Mouse (Mus musculus): Measurements from ENCODE around the gene Dut. TPM values are rescaled to one million over a fixed set of nuclear protein-coding genes. Genes with fewer than 3 reads are reported as not detected.

Gene Dut
- polyA plus RNA-seq, 1 experiment from 2014 or later, result 69.1 TPM

DNA sequence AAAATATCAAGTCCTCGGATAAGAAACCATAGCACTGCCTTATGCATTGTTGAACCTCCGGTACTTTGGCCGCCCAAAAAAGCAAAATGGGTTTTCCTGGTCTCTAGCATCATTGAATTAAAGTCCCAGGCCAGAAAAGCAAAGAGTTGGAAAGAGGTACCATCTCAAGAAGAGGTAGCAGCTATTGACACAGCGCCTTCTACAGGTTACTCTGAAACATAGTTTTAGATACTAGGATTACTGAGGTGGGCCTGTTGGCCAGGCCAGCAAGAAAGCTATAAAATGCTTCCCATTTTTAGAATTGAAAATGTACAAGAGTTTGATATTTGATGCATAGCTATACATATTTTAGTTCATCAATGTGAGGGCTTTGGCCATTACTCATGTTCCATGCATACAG lies 2.9 kb downstream of the Dut start:
- no peak for ATAC-seq (ENCODE audit: low read depth)
- Histone ChIP-seq H3K4me3 (ENCODE audit: low read depth, low read length) (no peak overlapping the region), H3K27me3 (ENCODE audit: control insufficient read depth, insufficient read depth, low read length) (no peaks in the 10 kb centered on the region), H3K4me1 (ENCODE audit: control insufficient read depth, insufficient read depth, low read length) (peaks cover 9% of the 10 kb centered on the region; the same call in 1 of the 2 replicates), H3K27ac (ENCODE audit: low read depth, low read length) (no peak overlapping the region), H3K4me2 (ENCODE audit: low read depth, low read length) (no peak overlapping the region), H3K36me3 (ENCODE audit: control insufficient read depth, insufficient read depth, low read length) (0 out of 2 replicates have a peak, but pooled peaks cover 8% of the 10 kb centered on the region), H3K9ac (replicated peaks; ENCODE audit: low read depth, low read length) (no peak overlapping the region), H3K9me3 (ENCODE audit: control insufficient read depth, low read length) (no peaks in the 10 kb centered on the region)
- WGBS, result 94% methylated on average over 4 of the region's 4 CpGs

DNA sequence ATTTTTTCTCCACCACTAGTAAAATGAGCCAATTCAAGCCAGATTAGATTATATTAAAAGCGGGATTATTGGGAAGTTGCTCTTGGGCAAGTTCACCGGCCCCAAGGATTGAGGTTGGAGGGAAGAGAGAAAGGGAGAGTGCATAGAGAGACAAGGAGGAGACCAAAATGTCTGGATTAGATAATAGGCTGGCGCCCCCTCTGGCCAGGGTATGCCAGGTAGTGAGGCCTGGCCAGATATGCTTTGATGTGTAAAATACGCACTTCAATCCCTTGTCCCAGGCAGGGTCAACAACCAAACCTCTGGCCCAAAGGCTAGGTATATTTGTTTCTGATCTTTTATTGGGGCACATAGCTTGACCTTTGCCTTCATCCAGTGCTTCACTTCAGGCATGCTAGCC lies 4.8 kb downstream of the Dut start:
- ATAC-seq (ENCODE audit: low read depth), result no peak
- 89% methylated on average over 4 of the region's 4 CpGs for WGBS
- no peak overlapping the region for H3K4me2 ChIP-seq (ENCODE audit: low read depth, low read length)

DNA sequence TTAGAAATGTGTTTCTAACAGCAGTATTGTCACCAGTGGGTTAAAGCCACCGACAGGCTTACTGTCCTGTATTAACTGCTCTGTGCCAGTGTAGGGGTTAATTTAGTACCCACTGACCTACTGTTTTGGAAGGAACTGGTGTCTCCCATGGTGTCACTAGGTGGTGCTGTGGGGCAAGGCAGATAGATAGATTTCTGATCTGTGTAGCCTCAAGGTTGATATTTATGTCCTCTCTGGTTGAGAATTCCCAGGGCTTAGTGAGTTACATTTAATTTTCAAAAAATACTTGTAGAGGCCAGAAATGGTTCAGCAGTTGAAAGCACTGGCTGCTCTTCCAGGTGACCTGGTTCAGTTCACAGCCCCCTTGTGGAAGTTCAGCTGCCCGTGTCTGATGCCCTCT lies 5.3 kb downstream of the Dut start:
- ATAC-seq (ENCODE audit: low read depth), result no peak

More for the DNA sequence above, 4.8 kb downstream of the Dut start:
- H3K36me3 ChIP-seq (ENCODE audit: control insufficient read depth, insufficient read depth, low read length), result 0 out of 2 replicates have a peak, but pooled peaks cover 8% of the 10 kb centered on the region
- peaks cover 7% of the 10 kb centered on the region; the same call in 1 of the 2 replicates for H3K4me1 ChIP-seq (ENCODE audit: control insufficient read depth, insufficient read depth, low read length)
- no peaks in the 10 kb centered on the region for H3K27me3 ChIP-seq (ENCODE audit: control insufficient read depth, insufficient read depth, low read length)
- no peak overlapping the region for H3K27ac ChIP-seq (ENCODE audit: low read depth, low read length)
- no peaks in the 10 kb centered on the region for H3K9me3 ChIP-seq (ENCODE audit: control insufficient read depth, low read length)
- H3K4me3 ChIP-seq (ENCODE audit: low read depth, low read length), result no peak overlapping the region
- no peak overlapping the region for H3K9ac ChIP-seq (replicated peaks; ENCODE audit: low read depth, low read length)

DNA sequence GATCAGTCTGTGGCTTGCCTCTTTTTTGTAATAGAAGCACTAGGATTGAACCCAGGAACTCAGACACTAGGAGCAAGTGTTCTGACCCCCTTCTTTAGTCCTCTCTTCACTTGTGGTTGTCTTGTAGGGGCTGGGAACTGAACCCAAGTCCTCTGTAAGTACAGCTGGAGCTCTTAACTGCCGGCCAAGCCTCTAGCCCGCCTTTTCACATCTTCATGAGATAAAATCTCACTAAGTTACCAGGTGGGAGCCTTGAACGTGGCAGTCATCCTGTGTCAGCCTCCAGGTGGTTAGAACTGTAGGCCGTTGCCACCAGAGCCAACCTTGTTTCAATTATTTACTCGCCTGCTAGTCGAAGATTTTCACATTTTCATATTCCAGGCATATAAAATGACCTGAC lies 6.7 kb downstream of the Dut start:
- H3K4me2 ChIP-seq (ENCODE audit: low read depth, low read length), result no peak overlapping the region
- no peak overlapping the region for H3K27ac ChIP-seq (ENCODE audit: low read depth, low read length)
- no peak overlapping the region for H3K9ac ChIP-seq (replicated peaks; ENCODE audit: low read depth, low read length)
- WGBS, result 95% methylated on average over 6 of the region's 6 CpGs
- ATAC-seq (ENCODE audit: low read depth), result no peak
- H3K27me3 ChIP-seq (ENCODE audit: control insufficient read depth, insufficient read depth, low read length), result no peaks in the 10 kb centered on the region
- no peaks in the 10 kb centered on the region for H3K9me3 ChIP-seq (ENCODE audit: control insufficient read depth, low read length)
- no peak overlapping the region for H3K4me3 ChIP-seq (ENCODE audit: low read depth, low read length)
- H3K4me1 ChIP-seq (ENCODE audit: control insufficient read depth, insufficient read depth, low read length), result peaks cover 2% of the 10 kb centered on the region; the same call in 1 of the 2 replicates
- 0 out of 2 replicates have a peak, but pooled peaks cover 12% of the 10 kb centered on the region for H3K36me3 ChIP-seq (ENCODE audit: control insufficient read depth, insufficient read depth, low read length)

More for the DNA sequence above, 5.3 kb downstream of the Dut start:
- peaks cover 7% of the 10 kb centered on the region; the same call in 1 of the 2 replicates for H3K4me1 ChIP-seq (ENCODE audit: control insufficient read depth, insufficient read depth, low read length)
- no peak overlapping the region for H3K4me3 ChIP-seq (ENCODE audit: low read depth, low read length)
- H3K27me3 ChIP-seq (ENCODE audit: control insufficient read depth, insufficient read depth, low read length), result no peaks in the 10 kb centered on the region
- H3K27ac ChIP-seq (ENCODE audit: low read depth, low read length), result no peak overlapping the region
- H3K9ac ChIP-seq (replicated peaks; ENCODE audit: low read depth, low read length), result no peak overlapping the region
- no peak overlapping the region for H3K4me2 ChIP-seq (ENCODE audit: low read depth, low read length)
- H3K9me3 ChIP-seq (ENCODE audit: control insufficient read depth, low read length), result no peaks in the 10 kb centered on the region
- WGBS, result 65% methylated on average over 2 of the region's 2 CpGs
- H3K36me3 ChIP-seq (ENCODE audit: control insufficient read depth, insufficient read depth, low read length), result 0 out of 2 replicates have a peak, but pooled peaks cover 12% of the 10 kb centered on the region

DNA sequence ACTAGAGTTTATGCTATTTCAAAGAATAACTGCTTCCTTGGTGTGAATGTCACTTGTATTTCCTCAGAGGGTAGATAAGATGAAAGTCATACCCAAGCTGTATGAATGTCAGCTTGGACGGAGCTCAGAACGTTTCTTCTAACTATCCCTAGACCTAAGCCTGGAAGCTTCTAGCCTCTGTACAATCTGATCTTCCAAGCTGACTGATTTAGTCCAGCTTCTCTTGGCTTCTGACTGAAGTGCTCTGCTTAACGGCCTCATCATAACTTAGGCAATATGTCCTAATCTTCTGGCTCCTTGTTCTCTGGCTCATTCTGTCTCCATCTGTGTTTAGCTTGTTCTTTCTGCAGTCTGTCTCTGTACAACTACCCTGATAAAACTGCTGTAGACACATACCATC lies 7.6 kb downstream of the Dut start:
- Histone ChIP-seq H3K9me3 (ENCODE audit: control insufficient read depth, low read length) (no peaks in the 10 kb centered on the region), H3K27ac (ENCODE audit: low read depth, low read length) (no peak overlapping the region), H3K27me3 (ENCODE audit: control insufficient read depth, insufficient read depth, low read length) (no peaks in the 10 kb centered on the region), H3K4me3 (ENCODE audit: low read depth, low read length) (no peak overlapping the region), H3K36me3 (ENCODE audit: control insufficient read depth, insufficient read depth, low read length) (0 out of 2 replicates have a peak, but pooled peaks cover 12% of the 10 kb centered on the region), H3K4me2 (ENCODE audit: low read depth, low read length) (no peak overlapping the region), H3K4me1 (ENCODE audit: control insufficient read depth, insufficient read depth, low read length) (no peaks in the 10 kb centered on the region), H3K9ac (replicated peaks; ENCODE audit: low read depth, low read length) (no peak overlapping the region)
- 93% methylated on average over 3 of the region's 3 CpGs for WGBS
- ATAC-seq (ENCODE audit: low read depth), result no peak

DNA sequence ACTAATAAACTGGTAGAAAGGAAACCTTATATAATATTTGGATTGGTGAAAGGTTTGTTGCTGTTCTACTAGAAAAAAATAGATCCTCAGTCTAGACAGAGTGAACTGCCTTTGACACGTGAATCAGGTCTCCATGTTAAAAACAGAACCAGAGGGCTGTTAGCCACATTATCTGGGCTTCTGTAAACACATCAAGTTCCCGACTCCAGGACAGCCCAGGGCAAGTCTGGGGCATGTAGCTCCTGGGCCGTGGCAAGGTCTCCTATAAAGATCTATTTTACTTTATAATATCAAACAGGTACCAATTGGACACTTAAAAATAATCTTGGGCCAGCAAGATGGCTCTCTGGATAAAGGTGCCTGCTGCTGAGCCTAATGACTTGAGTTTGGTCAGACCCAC lies 8.9 kb downstream of the Dut start:
- H3K4me2 ChIP-seq (ENCODE audit: low read depth, low read length), result no peak overlapping the region
- no peaks in the 10 kb centered on the region for H3K9me3 ChIP-seq (ENCODE audit: control insufficient read depth, low read length)
- no peak for ATAC-seq (ENCODE audit: low read depth)
- no peak overlapping the region for H3K4me3 ChIP-seq (ENCODE audit: low read depth, low read length)
- WGBS, result 88% methylated on average over 3 of the region's 3 CpGs
- no peaks in the 10 kb centered on the region for H3K27me3 ChIP-seq (ENCODE audit: control insufficient read depth, insufficient read depth, low read length)
- H3K9ac ChIP-seq (replicated peaks; ENCODE audit: low read depth, low read length), result no peak overlapping the region
- H3K4me1 ChIP-seq (ENCODE audit: control insufficient read depth, insufficient read depth, low read length), result no peaks in the 10 kb centered on the region
- H3K36me3 ChIP-seq (ENCODE audit: control insufficient read depth, insufficient read depth, low read length), result 0 out of 2 replicates have a peak, but pooled peaks cover 12% of the 10 kb centered on the region
- no peak overlapping the region for H3K27ac ChIP-seq (ENCODE audit: low read depth, low read length)

DNA sequence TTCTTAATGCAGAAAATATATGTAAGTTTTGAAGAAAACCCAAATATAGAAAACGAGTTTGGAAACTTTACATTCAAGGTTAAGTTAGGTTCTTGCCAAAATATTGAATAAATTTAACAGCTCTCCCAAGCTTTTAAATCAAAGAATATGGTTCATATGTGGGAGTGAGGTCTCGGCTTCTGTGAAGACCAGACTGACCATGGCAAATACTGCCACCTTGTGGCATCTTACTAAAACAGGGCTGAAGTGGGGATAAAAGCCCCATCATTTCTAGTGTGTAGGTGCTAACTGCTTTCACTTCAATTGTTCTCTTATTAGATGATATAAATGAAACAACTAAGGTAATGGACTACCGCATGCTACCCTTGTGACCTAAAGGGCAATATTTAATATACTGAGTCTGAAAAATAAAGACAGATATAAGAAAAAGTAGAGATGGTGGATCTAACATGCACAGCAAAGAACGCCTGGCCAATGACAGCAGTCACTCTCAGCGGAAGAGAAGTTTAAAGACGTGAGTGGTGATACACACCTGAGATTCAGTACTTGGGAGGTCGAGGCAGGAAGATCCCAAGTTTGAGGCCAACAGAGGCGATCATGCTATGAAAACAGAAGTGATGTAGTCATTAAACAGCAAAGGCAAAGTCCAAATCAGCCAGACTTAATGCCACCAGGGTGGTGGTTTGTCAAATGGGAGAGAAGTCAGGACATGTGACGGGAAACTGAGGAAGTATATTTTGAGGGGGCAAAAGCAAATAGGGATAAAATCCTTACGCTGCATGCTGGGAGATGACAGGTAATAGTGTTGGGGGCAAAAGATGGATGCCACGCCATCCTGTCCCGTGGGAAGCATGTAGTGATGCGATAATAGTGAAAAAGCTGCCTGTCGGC lies 12.5 kb downstream of the Dut start:
- Histone ChIP-seq H3K36me3 (ENCODE audit: control insufficient read depth, insufficient read depth, low read length) (0 out of 2 replicates have a peak, but pooled peaks cover 4% of the 10 kb centered on the region), H3K27me3 (ENCODE audit: control insufficient read depth, insufficient read depth, low read length) (no peaks in the 10 kb centered on the region), H3K4me2 (ENCODE audit: low read depth, low read length) (no peak overlapping the region), H3K9me3 (ENCODE audit: control insufficient read depth, low read length) (no peaks in the 10 kb centered on the region), H3K9ac (replicated peaks; ENCODE audit: low read depth, low read length) (no peak overlapping the region), H3K4me3 (ENCODE audit: low read depth, low read length) (no peak overlapping the region), H3K4me1 (ENCODE audit: control insufficient read depth, insufficient read depth, low read length) (no peaks in the 10 kb centered on the region), H3K27ac (ENCODE audit: low read depth, low read length) (no peak overlapping the region)
- ATAC-seq (ENCODE audit: low read depth), result no peak
- WGBS, result 86% methylated on average over 14 of the region's 14 CpGs

DNA sequence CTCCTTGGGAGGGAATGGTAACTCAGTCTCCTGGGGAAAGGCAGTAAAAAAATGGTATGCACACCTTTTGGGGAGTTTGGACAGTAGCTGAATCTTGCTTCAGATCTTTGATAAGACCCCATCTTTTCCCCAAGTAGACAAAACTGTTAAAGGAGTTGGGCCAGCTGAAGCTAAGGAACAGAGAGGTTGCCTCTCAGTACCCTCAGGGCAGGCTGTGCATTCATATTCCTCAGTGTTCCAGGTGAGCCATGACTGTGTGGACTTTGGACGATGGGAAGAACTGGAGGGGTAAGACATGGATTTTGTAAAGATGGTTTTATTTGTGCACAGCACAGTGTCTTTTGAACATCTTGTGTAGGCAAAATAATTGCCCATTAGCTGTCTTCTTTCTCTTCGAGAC lies 13.3 kb downstream of the Dut start:
- Histone ChIP-seq H3K36me3 (ENCODE audit: control insufficient read depth, insufficient read depth, low read length) (0 out of 2 replicates have a peak, but pooled peaks cover 4% of the 10 kb centered on the region), H3K4me1 (ENCODE audit: control insufficient read depth, insufficient read depth, low read length) (no peaks in the 10 kb centered on the region), H3K27me3 (ENCODE audit: control insufficient read depth, insufficient read depth, low read length) (no peaks in the 10 kb centered on the region), H3K4me2 (ENCODE audit: low read depth, low read length) (no peak overlapping the region), H3K9ac (replicated peaks; ENCODE audit: low read depth, low read length) (no peak overlapping the region), H3K9me3 (ENCODE audit: control insufficient read depth, low read length) (no peaks in the 10 kb centered on the region), H3K27ac (ENCODE audit: low read depth, low read length) (no peak overlapping the region), H3K4me3 (ENCODE audit: low read depth, low read length) (no peak overlapping the region)
- 87% methylated on average over 2 of the region's 2 CpGs for WGBS
- ATAC-seq (ENCODE audit: low read depth), result no peak

DNA sequence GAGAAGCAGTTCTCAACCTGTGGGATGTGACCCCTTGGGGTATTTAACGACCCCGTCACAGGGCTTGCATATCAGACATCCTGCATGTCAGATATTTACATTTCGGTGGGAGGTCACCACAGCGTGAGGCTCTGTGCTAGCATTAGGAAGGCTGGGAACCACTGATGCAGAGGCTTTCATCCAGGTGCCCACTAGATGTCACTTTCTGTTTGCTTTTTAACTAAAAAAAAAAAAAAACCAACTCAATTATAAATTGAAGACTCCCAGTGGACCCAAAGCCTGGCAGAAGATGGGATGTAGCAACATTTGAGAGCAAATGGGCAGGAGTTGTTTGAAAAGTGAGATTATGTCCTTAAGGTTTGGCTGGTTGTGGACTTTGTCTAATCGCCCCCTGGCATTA lies 16.1 kb downstream of the Dut start:
- Histone ChIP-seq H3K27me3 (ENCODE audit: control insufficient read depth, insufficient read depth, low read length) (no peaks in the 10 kb centered on the region), H3K4me1 (ENCODE audit: control insufficient read depth, insufficient read depth, low read length) (no peaks in the 10 kb centered on the region), H3K36me3 (ENCODE audit: control insufficient read depth, insufficient read depth, low read length) (no peaks in the 10 kb centered on the region), H3K27ac (ENCODE audit: low read depth, low read length) (no peak overlapping the region), H3K9me3 (ENCODE audit: control insufficient read depth, low read length) (no peaks in the 10 kb centered on the region), H3K4me3 (ENCODE audit: low read depth, low read length) (no peak overlapping the region), H3K4me2 (ENCODE audit: low read depth, low read length) (no peak overlapping the region), H3K9ac (replicated peaks; ENCODE audit: low read depth, low read length) (no peak overlapping the region)
- WGBS, result 16% methylated on average over 5 of the region's 5 CpGs
- ATAC-seq (ENCODE audit: low read depth), result peak; percentile 74; the same call in 1 of the 2 replicates
